Mouse (Mus musculus) spleen, adult 2 months (tissue): ENCODE results near the gene Dpp6.

Source experiments
- CTCF ChIP-seq: fragments of 200-500 bp; IDR thresholded peaks from 2 replicates; pipeline ENCODE4 v1.5.1; 2011; ENCODE audit warnings: mild to moderate bottlenecking, inconsistent platforms; ENCODE audit not compliant: insufficient read depth, insufficient read length, insufficient replicate concordance; ENCODE audit errors: extremely low read depth
- POLR2A ChIP-seq: fragments of 200-500 bp; IDR thresholded peaks from 2 replicates; pipeline ENCODE4 v1.6.1; 2011; ENCODE audit warnings: low read depth, low read length, inconsistent platforms

DNA sequence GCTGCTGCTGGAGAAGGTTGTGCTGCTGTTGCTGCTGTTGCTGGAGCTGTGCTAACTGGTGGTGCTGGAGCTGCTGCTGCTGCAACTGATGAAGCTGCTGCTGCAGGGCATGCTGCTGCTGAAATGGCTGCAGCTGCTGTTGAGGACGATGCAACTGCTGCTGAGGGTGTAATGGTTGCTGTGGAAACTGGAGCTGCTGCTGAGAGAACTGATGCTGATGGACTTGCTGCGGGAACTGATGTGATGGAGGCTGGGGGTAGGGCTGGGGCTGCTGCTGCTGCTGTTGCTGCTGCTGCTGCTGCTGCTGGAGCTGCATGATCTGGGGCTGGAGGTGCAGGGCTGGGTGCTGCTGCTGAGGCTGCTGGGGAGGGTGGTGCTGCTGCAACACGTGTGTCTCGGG, 948.8 kb downstream of the Dpp6 start:
- TF ChIP-seq POLR2A (no peak), CTCF (no peak)
